Mouse (Mus musculus): Measurements from ENCODE around the gene Cmip.

The Cmip gene

GRCm38 (mm10) chr8:117428524-117429162 lies 171.8 kb downstream of the Cmip start:
- no peak for DNase-seq

GRCm38 (mm10) chr8:117430624-117431023 lies 173.8 kb downstream of the Cmip start:
- no peak for DNase-seq

GRCm38 (mm10) chr8:117431554-117431953 lies 174.7 kb downstream of the Cmip start:
- DNase-seq, result no peak

GRCm38 (mm10) chr8:117432111-117432510 lies 175.2 kb downstream of the Cmip start:
- DNase-seq, result no peak

DNA sequence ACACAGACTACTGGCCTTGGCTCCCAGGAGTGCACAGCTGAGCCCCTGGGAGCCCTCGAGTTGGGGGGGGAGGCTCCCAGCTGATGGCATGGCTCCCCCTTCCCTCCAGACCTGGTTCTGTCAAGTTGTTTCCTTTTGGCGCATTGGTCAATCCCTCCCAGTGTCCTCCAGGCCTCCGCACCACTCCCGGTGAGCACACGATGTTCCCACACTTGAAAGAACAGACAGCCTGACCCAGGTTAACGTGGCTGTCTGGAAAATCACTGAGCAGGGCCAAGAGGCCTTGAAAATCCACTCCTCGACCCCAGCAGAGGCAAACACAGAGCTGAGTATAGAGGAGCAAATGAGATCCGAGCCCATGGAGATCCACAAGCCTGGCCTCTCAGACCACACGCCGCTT lies 177.1 kb downstream of the Cmip start:
- DNase-seq, result no peak

- DNase-seq, result no peak
Measured at GRCm38 (mm10) chr8:117436786-117437185, 179.9 kb downstream of the Cmip start.

GRCm38 (mm10) chr8:117437616-117438015 lies 180.8 kb downstream of the Cmip start:
- peak; percentile 80 to 86 for DNase-seq

- no peak for DNase-seq
Measured at GRCm38 (mm10) chr8:117440317-117440716, 183.5 kb downstream of the Cmip start.

DNA sequence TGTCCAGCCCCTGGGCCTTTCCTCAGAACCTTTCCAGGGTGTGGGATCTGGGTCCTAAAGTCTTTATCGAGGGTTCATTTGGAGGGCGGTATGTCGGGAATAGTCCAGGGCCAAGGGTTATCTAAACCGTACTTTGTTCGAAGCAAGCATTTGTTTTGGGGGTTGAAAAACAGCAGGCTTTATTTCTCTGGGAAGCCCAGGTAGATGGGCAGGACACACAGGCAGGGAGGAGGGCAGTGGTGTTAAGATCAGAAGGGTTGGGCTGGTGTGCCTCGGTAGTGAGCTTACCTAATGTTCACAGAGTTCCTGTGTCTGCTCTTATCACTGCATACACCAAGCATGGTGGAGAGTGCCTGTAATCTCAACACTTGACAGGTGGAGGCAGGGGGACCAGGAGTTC lies 183.9 kb downstream of the Cmip start:
- DNase-seq, result no peak

DNA sequence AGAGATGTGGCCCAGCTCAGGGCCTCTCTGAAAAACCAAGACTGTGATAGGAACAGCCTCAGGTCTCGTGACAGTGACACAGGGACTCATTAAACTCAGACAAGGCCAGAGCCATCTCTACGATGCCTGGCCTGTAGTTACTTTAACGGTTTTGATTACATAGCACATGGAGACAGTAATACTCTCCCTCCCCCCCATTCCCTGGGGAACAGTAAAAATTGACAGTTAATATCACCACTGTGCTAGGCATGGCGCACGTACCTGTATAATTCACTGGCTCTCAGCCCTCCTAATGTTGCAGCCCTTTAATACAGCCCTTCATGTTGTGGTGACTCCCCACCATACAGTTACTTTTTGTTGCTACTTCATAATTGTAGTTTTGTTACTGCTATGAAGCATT lies 188.6 kb downstream of the Cmip start:
- no peak for DNase-seq

DNA sequence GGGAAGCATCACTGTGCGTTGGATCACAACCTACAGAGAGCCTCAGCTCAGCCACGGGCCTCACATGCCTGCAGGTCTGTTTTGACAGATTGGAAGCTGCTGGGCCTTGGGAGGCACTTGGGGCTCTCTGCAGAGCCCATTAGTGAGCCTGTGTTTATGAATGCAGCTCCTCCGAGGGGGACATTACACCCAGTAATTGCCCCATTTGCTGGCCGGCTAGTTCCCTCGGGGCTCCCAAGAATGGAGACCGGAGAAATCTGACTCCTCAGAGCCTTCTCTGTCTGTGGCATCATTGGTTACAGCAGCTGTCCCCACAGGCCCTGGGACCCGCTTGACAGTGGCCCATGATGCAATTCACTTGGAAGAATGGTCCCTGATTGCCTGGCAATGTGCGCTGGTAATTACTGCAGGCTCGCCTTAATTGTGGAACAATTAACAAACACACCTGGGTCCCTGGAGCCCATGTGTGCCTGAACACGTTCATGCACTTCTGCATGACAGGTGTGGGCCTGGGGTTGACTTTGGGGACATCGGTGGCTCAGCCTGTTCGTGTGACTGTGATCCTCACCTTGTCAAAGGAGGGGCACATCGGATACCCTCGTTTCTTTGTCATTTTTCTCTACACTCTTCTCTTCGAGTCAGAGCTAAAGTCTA lies 189.6 kb downstream of the Cmip start:
- no peak for DNase-seq

DNA sequence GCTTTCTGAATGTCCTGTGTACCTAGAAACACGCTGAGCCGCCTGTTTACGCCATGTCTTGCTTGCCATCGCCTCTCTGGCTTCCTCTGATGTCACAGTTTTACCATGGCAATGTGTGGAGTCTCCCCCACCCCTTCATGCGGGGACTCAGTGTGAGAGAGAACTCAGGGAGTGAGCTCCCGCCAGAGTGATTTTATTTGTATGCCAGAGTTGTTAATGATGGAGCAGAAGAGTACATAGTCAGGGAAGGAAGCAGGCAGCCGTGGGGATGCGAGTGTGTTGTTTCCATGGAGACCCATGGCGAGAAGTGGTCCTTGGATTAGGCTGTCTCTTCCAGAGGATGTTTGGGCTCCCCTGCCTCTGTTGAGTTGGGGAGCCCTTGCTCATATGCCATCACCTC lies 194.2 kb downstream of the Cmip start:
- DNase-seq, result no peak

DNA sequence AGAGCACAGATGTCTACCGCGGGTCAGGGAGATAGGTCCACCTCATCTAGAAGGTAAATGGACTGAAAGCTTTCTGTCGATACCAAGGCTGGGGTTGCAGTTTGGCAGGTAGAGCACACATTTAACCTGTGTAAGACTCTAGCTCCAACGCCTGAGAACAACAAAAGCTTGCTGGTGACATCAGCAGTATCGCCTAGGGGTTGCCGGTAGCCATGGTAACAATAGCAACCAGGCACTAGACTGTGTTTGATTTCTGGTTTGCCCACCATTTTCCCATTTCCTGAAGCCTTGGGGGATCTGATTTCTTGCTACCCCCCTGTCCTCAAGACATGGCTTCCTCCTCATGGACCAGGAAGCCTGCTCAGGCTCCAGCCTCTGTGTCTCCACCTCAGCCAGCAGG lies 197.1 kb downstream of the Cmip start:
- no peak for DNase-seq

- DNase-seq, result no peak
Measured at GRCm38 (mm10) chr8:117454516-117455116, 197.8 kb downstream of the Cmip start.

DNA sequence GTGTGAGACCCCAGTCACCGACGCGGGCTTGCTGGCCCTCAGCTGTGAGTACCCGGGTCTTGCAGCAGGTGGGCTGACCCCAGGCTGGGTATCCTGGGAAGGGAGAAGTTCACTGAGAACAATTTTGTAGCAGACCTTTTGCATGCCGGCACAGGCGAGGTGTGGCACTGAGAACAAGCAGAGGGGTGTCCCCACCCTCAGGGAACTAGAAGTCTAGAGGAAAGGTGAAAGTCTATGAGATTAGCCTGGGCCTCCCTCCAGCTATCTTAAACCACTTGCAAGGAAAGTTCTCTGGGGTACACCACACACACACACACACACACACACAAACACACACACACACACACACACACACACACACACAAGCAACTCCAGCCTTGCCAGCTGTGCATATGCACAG lies 198.8 kb downstream of the Cmip start:
- DNase-seq, result no peak

DNA sequence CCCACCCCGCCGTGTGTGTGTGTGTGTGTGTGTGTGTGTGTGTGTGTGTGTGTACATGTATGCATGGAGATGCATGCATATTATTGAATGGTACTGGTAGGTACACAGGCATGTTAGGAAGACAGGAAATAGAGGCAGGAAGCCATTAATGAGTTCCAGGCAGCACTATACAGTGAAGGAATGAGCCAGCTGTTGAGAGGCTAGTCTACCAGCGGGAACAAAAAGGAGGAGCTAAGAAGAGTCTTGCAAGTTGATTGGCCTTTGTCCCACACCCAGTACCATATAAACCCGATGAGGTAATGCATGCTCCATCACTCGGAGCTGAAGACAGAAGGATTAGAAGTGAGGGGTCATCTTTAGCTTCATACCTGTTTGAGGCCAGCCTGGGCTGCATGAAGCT lies 201.6 kb downstream of the Cmip start:
- no peak for DNase-seq

GRCm38 (mm10) chr8:117462701-117463284 lies 205.9 kb downstream of the Cmip start:
- no peak for DNase-seq

- DNase-seq, result peak; percentile 35 to 61
Measured at GRCm38 (mm10) chr8:117464525-117464924, 207.7 kb downstream of the Cmip start.

GRCm38 (mm10) chr8:117465250-117465649 lies 208.4 kb downstream of the Cmip start:
- DNase-seq, result peak; percentile 84 to 85

GRCm38 (mm10) chr8:117467466-117467865 lies 210.6 kb downstream of the Cmip start:
- DNase-seq, result no peak

- no peak for DNase-seq
Measured at GRCm38 (mm10) chr8:117469431-117470341, 212.8 kb downstream of the Cmip start.

GRCm38 (mm10) chr8:117470342-117470781 lies 213.5 kb downstream of the Cmip start:
- peak; percentile 84 for DNase-seq

DNA sequence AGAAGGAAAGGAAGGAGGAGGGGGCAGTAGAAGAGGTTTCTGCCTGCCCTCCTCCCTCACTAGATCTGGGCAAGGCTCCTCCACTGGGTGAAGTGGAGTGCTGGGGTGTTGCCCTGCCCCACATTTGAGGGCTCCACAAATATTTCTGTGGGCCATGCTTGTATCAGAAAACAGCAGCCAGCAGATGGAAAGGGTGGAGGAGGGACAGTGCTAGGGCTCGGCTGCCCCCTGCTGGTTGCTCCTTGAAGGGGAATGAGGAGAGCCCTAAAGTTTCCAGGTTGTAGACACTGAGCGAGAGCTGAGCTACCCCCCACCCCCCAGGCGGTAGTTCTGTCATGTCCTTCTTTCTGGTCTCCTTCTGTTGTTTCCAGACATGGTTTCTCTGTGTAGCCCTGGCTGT lies 214.3 kb downstream of the Cmip start:
- DNase-seq, result peak; percentile 78 to 87

Data from cerebellum, postnatal 14 days (tissue).